Mouse (Mus musculus) embryo, embryonic 11 days (tissue): ENCODE measurements at regions not wholly inside any gene's neighbourhood (a gene's known extent, or its start where the extent isn't known, plus 50 kb on each side); places are given as distances from the start of the nearest gene placed in this dataset.

ENCODE experiments used
- DNase-seq: peaks from one replicate; pipeline ENCODE4 v3.0.0-alpha.2; 2015

DNA sequence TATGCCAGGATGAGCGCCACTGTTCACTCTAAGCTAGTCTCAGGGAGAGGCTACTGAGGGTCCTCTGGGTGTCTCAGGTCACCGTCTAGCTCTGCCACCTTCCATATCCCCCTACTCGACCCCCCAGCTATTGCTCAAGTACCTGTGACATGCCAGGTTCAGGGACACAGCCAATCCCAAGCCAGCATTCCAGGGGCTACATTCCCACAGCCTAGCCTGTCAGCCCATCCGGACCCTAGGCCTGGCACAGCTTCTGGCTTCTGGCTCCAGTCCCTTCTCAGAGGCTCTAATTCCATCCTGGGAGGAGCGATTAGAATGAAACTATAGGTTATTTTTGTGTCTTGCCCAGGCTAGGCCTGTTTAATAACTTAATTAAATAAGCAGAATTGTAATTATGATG is 105.2 kb downstream of the 1810010D01Rik start:
- DNase-seq = no peak

DNA sequence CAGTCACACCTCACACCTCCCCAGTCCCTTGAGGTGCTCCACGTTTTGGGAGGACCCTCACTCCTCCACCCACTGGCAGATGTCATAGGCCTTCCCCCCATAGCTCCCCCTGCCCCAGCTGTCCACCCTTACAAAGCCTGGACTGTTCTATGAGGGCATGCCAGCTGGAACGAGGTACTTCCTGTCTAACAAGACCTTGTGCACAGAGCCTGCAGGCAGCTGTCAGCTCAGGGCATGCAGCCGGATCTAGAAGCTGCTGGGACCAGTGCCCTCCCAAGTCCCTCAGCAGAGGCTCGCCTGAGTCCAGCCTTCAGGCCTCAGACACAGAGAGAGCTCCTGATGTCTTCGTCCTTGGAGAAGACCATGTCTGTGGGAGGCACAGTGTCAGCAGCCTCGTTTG is 105.7 kb downstream of the 1810010D01Rik start:
- peak; percentile 16 for DNase-seq

DNA sequence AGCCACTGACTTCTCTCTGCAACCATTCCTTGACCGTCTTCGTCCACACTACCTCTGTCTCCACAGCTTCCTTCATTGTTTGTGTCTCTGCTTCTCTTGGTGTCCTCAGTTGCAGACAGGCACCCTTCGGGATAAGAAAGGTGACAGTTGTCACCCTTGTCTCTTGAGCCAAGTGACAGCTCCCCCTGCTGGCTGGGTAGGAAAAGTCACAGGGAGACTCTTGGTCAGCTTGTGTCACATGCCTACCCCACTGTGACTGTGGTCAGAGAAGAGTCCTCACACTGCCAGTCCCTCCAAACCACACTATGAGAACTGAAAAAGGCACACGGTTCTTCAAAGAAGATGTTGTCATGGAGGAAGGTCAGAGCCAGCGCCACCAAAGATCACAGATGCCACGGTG is 109.6 kb downstream of the 1810010D01Rik start:
- DNase-seq = no peak

DNA sequence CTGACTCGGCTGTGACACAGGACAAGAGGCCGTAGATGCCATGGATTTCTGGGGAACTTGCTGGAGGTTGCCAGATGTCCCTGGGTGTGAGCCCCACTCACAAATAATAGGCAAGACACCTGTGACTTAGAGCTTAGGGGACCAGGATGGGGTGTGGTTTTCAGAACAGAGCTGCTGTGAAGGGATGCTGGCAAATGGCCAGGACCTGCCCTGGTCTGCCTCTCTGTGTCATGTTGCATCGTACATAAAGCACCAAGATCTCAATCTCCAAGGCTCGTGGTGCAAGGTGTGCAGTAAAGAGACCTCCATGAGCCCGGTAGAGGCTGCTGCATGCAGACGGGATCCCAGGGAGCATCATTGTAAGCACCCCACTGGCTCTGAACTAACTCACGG is 113.8 kb downstream of the 1810010D01Rik start:
- no peak for DNase-seq

DNA sequence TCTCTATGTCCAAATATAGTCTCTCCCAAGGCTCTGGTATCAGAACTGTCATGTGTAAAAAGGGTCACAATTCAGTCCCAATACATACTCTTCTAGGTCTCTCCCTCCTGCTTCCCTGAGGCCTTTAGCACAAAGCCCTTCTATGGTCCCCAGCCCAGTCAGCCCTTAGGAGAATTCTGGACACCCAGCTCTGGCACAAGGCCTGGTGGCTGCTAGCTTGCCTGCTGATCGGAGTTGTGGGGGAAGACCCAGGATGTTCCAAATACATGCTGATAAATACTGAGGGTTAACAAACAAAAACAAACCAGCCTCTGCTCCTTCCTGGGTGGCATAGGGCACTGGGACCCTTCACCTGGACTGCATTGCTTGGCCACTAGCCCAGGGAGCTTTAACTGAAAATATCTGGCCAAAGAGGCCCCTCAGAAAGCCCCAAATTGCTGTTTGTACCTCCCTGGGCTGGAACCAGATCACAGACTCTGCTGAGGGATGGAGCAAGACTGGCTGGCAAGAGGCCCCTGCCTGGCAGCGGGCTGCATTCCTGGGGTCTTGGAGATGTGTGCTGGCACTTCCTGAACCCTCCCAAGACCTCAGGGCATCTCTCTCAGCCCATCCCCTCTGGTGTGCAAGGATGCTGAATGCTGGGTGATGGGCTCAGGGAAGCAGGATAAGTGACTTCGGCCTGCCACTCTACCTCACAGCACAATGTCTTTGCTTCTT is 114.3 kb downstream of the 1810010D01Rik start:
- DNase-seq = no peak

DNA sequence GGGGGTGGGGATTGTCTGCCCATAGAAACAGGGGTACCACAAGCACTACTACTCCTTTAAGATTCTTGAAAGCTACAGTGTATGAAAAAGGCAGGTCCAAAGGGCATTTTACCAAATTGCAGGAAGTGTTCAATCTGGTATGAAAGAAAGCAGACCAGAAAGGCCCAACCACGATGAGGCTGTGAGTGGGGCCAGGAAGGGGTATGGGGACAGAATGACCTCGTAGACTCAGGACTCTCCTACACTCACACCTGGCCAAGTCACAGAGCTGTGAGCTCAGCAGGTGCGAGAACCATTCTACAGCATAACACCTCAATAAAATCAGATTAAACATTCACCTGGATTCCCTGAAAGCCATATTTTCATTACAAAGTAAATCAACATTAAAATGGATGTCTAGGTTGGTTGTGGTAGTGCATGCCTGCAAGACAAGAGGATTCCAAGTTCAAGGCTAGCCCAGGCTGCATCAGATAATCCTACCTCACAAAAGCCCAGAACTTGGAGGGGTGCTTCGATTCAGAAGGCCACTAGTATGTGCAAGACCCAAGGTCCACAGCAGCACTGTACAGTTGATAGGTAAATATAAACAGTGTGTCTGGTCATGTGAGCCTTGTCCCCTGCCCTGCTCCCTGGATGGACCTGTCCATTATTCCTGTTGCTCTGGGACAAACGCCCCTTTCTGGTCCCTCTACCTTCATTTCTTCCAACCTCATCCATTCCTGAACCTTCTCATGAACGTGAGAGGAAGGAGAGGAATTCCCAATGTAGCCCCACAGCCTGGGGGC is 115.3 kb downstream of the 1810010D01Rik start:
- DNase-seq = no peak

DNA sequence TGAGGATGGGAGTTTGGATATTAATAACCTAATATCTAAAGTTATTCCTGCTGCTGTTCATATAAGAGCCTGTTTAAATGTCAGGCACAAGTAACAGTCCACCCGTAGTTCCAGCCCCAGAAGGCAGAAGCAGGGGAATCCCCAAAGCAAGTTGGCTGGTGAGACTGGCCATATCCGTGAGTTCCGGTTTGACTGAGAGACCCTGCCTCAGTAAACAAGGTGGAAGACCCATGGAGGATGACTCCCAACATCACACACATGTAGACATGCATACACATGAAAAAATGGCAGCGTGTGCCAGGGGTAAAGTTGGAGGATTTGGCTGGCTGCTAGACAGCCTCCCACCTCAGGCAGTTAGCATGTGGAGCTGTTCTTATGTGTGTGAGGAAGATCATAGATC is 117.1 kb downstream of the 1810010D01Rik start:
- no peak for DNase-seq

DNA sequence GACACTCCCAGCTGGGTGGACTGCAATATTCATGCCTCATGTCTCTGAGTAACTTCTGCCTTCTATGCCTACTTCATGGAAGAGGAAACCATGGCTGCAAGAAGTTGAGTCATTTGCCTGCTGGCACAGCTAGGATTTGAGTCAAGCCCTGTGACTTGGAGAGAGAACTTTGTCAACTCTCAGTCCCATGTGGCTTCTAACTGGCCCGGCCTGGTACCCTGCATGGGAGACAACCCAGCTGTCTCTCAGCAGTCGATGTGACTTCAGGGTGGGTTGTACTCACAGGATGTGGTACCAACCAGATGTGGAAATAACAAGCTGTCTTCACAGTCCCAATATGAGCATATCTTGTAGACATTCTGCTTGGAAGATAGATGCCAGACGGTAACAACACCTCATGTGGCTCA is 118.6 kb downstream of the 1810010D01Rik start:
- DNase-seq = no peak

DNA sequence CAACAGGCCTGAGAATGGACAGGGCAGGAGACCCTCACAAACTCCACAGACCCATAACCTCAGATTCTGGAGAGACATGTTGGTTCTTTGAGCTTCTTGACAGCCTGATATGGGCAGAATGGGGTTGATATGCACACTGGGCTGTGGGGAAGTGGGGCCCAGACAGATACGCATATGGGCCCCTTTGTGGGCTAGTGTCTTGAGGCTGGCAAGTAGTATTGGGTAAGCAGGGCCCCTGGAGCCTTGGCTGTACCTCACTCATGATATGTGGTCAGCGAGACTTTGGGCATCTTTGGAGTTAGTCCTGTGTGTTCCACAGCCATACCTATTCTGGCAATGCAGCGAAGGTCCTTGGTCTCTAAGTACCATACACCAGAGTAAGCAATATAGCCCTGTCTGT is 119.3 kb downstream of the 1810010D01Rik start:
- DNase-seq = no peak

DNA sequence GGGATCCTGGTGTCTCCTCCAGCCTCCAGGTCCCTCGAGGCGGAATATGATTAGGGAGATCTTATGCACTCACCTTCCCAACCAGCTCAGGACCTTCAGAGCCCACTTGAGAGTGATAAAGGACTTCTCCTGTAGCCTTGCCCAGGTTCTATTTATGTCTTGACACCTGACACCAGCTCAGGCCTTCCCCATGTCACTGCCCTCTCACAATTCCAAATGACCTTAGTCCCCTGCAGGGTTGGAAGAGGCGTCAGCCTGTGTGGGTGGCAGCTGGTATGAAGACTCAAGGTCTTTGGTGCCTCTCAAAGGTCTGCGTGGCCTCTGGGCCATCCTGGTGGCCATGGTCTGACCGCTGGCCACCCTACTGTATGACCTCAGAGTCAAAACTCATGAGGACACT is 120.1 kb downstream of the 1810010D01Rik start:
- DNase-seq = no peak

DNA sequence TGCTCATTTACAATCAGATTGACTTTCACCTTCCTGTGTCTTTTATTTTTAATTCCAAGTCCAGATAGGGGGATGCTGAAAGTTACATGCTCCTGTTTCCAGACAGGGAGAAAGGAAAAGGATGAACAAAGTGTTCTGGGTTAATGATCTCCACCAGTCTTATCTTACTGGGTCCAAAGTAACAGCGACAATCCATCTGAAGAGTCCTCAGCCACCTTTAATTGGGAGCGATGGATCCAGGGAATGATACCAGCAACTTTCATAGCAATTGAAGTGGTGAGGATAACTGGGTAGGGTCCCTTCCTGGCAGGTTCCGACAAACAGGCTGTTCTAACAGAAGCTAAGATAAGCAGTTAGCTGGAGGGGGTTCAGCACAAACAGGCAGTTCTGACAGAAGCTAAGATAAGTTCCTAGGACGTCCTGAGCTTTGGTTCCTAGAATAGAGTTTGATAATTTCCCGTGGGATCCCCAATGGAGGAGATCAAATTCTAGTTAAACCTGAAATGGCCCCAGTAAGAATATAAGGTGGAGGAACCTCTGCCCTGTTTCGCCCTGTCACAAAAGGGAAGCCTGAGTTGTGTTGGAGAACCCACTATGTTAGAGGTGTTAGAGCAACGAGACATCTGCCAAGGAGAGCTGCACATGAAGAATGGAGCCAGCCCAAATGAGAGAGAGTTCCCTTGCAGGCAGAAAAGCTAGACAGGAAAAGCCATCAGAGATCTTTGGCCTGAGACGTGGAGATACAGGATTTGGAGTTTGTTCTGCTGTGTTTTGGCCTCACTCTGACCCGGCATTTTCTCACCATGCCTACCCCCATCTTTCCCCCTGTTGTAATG is 124.8 kb downstream of the 1810010D01Rik start:
- DNase-seq = no peak

DNA sequence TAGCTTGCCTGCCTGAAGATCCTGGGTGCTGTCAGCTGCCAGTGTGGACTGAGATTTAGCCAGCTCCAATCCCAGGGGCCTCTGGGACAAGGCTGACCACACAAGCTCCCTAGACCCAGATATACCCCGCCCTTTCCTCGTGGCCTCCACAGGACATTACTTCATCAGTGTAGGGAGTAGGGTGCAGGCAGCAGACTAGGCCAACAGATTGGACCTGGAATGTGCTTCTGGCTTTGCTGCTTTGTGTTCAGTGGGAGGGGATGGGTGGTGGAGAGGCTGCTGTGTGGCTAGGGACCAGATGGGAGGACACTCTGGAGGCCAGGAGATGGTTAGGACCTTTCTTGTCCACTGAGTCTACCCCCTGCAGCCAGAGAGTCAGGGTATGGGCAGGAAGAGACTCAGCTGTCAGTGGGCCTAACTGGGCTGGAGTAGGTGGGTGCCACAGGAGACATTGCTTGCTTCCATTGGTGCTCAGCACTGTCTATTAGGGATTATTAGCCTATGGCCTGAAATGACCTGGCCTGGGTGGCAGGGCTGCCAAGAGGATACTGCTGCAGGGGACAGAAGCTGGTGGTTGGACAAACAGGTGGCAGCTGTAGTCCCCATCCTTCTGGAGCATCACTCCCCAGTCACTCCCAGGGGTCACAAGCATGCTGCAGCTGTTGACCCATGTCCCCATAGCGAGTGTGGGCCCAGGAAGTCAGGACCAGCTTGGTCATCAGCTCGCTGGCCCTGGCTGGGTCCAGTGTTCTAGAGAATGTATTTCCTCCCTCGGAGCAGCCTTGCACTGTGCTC is 132.5 kb upstream of the Ccnd1 start:
- no peak for DNase-seq

DNA sequence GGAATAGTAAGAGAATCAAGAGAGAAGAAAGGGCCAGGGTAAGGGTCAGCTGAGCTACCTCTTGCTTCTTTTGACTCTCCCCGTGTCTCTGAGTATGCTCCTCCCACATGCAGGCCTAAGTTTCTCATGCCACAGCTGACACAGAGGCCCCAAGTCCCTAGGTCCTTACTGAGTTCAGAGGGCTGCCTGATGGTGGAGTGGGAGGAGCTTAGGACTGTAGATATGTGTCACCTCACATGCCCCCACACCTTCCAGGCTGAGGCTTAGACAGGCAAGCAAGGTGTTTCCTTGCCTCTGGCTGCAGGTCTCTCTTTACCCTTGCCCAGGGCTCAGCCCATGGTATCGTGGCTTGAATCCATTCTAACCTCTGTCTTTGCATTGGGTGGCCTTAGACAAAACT is 131.8 kb upstream of the Ccnd1 start:
- DNase-seq = no peak

DNA sequence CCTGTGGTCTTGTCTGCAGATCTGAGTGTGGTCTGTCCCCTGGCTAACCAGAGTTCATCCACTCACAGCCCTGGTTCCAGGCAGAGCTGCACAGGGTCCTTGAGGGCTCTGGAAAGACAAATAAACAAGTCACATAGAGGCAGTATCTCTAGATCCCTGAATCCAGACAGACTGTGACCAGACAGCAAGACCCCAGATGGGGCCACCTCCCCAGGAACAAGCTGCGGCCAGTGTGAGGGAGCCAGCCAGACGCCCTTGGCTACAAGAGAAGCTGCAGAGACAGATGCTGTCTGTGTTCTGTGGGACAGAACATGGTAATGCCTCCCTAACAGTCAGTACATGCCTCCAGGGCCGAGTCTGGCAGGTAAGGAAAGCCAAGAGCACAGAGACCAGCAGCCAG is 127.6 kb upstream of the Ccnd1 start:
- DNase-seq = no peak

DNA sequence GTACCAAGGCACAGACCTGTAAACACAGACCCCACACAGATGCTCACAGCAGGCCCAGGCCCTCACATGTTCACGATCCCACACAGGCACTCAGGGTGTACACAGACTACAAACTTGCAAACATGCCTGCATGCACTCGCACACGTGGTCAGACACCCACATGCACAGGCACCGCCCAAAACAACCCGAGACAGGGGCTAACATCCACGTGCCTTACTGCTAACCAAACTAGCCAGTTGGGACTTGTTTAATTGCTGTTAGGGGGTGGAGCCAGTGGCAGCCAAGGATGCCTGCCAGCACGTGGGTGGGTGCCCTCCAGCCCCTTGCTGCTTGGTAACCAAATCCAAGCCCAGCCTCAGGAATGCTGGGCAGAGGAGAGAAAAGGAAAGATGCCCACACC is 116.6 kb upstream of the Ccnd1 start:
- no peak for DNase-seq

DNA sequence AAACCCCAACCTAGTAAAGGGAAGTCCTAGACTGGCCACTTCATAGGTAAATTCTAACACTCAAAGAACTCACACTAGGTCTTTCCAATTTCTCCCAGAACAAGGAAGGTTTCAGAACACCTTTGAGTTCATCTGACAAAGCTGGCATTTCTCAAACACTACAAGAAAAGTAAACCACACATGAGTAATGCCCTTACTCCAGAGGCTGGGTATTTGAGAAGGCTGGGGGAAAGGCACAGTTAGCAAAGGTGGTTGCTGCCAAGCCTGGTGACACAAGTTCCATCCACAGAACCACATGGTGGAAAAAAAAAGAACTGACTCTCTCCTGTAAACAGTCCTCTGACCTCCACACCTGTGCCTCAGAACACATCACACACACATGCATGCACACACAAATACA is 111.9 kb upstream of the Ccnd1 start:
- DNase-seq = no peak

DNA sequence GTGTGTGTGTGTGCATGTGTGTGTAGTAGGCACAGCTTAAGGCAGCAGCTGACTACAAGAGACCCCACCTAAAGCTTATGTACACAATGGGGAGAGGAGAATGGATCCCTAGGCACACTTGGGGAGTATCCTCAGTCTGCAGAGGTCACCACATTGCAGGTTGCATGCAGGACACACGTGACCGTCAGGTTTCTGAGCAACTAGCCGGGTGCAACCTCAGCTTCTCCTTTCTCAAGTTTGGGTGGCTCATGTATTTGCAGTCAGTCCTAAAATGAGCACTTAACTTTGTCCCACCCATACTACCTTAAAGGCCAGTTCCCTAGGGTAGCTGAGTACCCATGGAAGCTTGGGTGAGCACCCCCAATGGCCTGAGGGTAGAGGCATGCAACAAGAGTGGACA is 111.0 kb upstream of the Ccnd1 start:
- no peak for DNase-seq

DNA sequence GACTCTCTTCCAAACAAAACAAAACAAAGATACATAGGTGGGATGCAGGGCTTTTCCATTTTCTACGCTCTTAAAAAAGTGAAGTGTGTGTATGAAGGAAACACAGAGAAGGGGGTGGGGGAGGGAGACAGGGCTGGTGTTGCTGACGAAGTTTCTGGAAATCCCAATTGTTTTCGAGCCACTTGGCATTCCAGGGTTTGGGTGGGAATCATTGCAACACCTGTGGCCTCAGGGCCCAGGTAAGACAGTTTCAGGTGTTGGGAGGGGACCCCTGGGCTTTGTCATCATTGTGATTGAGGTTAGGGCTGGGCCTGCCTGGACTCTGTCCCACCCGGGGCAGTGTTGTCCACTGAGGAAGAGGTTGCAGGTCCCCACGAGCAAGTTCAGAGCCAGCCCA is 108.8 kb upstream of the Ccnd1 start:
- DNase-seq = no peak

DNA sequence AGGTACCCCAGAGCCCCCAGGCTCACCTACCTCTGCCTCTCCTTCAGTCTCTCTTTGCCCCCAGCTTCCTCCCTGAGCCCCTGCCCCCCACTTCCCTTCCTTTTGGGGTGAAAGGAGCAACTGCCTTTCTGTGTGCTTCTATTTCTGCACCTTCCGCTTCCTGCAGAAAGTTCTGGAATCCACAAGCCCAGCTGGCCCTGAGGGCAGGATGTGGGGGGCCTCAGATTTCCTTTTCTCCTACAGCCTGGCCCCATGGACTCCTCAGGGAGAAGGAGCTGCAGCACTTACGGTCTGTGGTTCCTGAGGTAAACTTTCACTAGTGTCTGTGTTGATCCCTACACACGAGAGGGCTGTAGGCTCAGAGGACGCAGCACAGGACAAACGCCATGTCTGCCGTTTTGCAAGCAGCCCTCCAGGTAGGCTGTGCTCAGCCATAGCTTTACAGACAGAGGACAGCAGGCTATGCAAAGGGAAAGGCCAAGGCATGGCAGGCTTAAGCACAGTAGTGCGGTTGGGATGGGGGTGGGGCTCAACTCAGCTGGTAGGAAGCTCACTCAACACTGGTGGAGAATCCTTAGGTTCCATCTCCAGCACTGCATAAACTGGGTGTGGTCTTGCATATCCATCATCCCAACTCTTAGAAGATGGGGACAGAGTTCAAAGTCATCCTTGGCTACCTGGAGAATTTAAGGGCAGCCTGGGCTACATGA is 108.2 kb upstream of the Ccnd1 start:
- no peak for DNase-seq

DNA sequence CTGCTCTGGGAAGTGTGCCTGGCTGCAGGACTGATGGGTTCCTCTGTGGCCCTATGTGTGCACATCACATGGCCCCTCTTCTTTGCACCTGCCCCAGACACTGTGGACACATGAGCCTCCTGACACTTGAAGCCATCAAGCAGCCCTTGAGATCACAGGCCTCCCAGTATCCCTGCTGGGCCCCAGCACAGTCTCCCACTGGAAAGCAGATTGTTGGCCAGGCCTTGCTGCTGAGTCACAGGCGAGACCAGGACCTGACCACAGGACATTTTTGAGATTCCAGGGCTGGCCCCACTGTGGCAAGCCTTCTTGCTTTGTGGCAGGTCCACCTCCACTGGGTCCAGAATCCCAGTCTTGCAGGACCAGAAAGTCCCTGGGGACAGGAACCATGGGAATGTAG is 105.5 kb upstream of the Ccnd1 start:
- DNase-seq = no peak

DNA sequence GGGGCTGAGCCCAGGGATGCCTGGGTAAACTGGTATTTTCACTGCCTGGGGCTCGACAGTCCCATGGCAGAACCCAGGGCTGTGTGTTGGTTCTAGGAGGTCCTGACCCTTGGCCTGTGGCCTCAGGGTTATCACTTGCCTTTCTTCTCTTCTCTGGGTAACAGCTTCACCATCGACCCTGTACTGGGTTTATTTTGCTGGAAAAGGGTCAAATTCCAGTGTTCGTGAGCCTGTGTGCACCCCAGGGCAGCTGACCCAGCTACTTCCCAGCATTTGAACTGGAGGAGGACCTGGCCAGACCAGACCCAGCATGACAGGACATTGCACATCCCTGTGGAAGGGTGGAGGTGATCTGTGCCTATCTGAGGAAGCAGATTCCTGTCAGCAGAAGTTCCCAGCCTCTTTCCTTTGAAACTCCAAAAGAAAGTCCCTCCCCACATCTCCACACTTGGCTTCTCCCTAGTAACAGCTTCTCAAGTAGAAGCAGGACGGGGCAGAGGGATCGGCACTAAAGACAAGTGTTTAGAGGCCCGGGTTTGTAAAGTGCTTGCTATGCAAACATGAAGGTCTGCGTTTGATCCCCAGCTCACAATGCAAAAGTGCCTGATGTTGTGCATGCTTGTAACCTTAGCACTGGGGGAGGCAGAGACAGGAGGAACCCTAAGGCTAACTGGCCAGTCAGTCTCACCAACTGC is 103.9 kb upstream of the Ccnd1 start:
- DNase-seq = no peak

DNA sequence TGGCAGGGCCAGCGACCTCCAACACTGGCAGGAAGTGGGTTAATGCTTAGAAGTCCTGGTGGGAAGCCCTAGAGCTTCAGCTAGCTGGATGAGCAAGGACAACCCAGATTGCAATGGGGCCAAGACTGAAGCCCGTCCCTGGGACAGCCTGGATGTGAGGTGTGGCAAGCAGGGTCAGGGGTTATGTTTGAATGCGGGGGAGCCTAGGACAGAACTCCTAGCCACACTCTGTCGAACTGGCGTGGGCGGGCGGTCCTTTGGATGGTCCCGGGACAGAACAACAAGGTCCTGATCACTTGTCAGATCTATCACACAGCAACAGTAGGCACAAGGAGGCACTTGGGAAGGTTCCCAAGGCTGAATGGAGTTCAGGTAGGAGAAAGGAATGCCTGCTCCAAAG is 101.1 kb upstream of the Ccnd1 start:
- no peak for DNase-seq
